Mouse (Mus musculus): Measurements from ENCODE around the gene Cst3. TPM values are rescaled to one million over a fixed set of nuclear protein-coding genes. Genes with fewer than 3 reads are reported as not detected.
A peak's percentile ranks its signal among the peaks of the same experiment; 100 is the strongest.

Gene Cst3
- polyA plus RNA-seq (2012; ENCODE audit: insufficient read depth, insufficient read length, low replicate concordance, missing spikeins): 616 and 1,102 TPM in 2 replicates

GRCm38 (mm10) chr2:148875335-148875811 is at the start of gene Cst3:
Cst3 (minus strand) TSS chr2:148875692.
- TF ChIP-seq CTCF (IDR thresholded peaks at IDR 0.05; ENCODE audit: insufficient read depth, low read depth, low read length) (no peak; the same call in 1 of the 2 replicates), POLR2A (IDR thresholded peaks at IDR 0.05; ENCODE audit: insufficient read depth, low read depth, low read length) (peak; percentile 58; the same call in 1 of the 2 replicates)
- under 1% methylated on average over 19 of the region's 19 CpGs for WGBS
- Histone ChIP-seq H3K4me1 (ENCODE audit: control insufficient read depth, insufficient read depth, low read length) (peaks cover 7% of the 10 kb centered on the region; the same call in 1 of the 2 replicates), H3K27ac (ENCODE audit: insufficient read depth, low read depth, low read length) (peak within 1 kb of the TSS; percentile 84), H3K4me3 (ENCODE audit: insufficient read depth, low read depth, low read length) (peak within 1 kb of the TSS; percentile 88)

- Histone ChIP-seq H3K27ac (ENCODE audit: insufficient read depth, low read depth, low read length) (no peak overlapping the region), H3K4me3 (ENCODE audit: insufficient read depth, low read depth, low read length) (no peak overlapping the region), H3K4me1 (ENCODE audit: control insufficient read depth, insufficient read depth, low read length) (no peaks in the 10 kb centered on the region)
- WGBS: 10% methylated on average over 5 of the region's 5 CpGs
- no peak for TF ChIP-seq POLR2A (IDR thresholded peaks at IDR 0.05; ENCODE audit: insufficient read depth, low read depth, low read length)
- peak; percentile 92 for TF ChIP-seq CTCF (IDR thresholded peaks at IDR 0.05; ENCODE audit: insufficient read depth, low read depth, low read length)
Observed at GRCm38 (mm10) chr2:148902286-148902685, 26.8 kb upstream of the Cst3 start.

- Histone ChIP-seq H3K4me3 (ENCODE audit: insufficient read depth, low read depth, low read length) (no peak overlapping the region), H3K4me1 (ENCODE audit: control insufficient read depth, insufficient read depth, low read length) (no peaks in the 10 kb centered on the region), H3K27ac (ENCODE audit: insufficient read depth, low read depth, low read length) (no peak overlapping the region)
- 66% methylated on average over 4 of the region's 4 CpGs for WGBS
- TF ChIP-seq POLR2A (IDR thresholded peaks at IDR 0.05; ENCODE audit: insufficient read depth, low read depth, low read length) (no peak), CTCF (IDR thresholded peaks at IDR 0.05; ENCODE audit: insufficient read depth, low read depth, low read length) (no peak)
Observed at GRCm38 (mm10) chr2:148900305-148900704, 24.8 kb upstream of the Cst3 start.

GRCm38 (mm10) chr2:148896219-148896618 is 20.7 kb upstream of the Cst3 start:
- whole genome bisulfite sequencing: 28% methylated on average over 1 of the region's 1 CpGs
- H3K4me3 ChIP-seq (ENCODE audit: insufficient read depth, low read depth, low read length): no peak overlapping the region

GRCm38 (mm10) chr2:148893107-148893506 is 17.6 kb upstream of the Cst3 start:
- Histone ChIP-seq H3K27ac (ENCODE audit: insufficient read depth, low read depth, low read length) (no peak overlapping the region), H3K4me1 (ENCODE audit: control insufficient read depth, insufficient read depth, low read length) (no peaks in the 10 kb centered on the region), H3K4me3 (ENCODE audit: insufficient read depth, low read depth, low read length) (no peak overlapping the region)
- TF ChIP-seq POLR2A (IDR thresholded peaks at IDR 0.05; ENCODE audit: insufficient read depth, low read depth, low read length) (no peak), CTCF (IDR thresholded peaks at IDR 0.05; ENCODE audit: insufficient read depth, low read depth, low read length) (no peak)

More at GRCm38 (mm10) chr2:148896219-148896618, 20.7 kb upstream of the Cst3 start:
- TF ChIP-seq POLR2A (IDR thresholded peaks at IDR 0.05; ENCODE audit: insufficient read depth, low read depth, low read length): no peak
- no peak for TF ChIP-seq CTCF (IDR thresholded peaks at IDR 0.05; ENCODE audit: insufficient read depth, low read depth, low read length)
- H3K27ac ChIP-seq (ENCODE audit: insufficient read depth, low read depth, low read length): no peak overlapping the region
- no peaks in the 10 kb centered on the region for H3K4me1 ChIP-seq (ENCODE audit: control insufficient read depth, insufficient read depth, low read length)

- WGBS: 42% methylated on average over 5 of the region's 5 CpGs
- Histone ChIP-seq H3K4me3 (ENCODE audit: insufficient read depth, low read depth, low read length) (no peak overlapping the region), H3K27ac (ENCODE audit: insufficient read depth, low read depth, low read length) (peak overlapping the region; percentile 51; the same call in 1 of the 2 replicates), H3K4me1 (ENCODE audit: control insufficient read depth, insufficient read depth, low read length) (no peaks in the 10 kb centered on the region)
- no peak for TF ChIP-seq POLR2A (IDR thresholded peaks at IDR 0.05; ENCODE audit: insufficient read depth, low read depth, low read length)
- TF ChIP-seq CTCF (IDR thresholded peaks at IDR 0.05; ENCODE audit: insufficient read depth, low read depth, low read length): no peak
Observed at GRCm38 (mm10) chr2:148890021-148890851, 14.7 kb upstream of the Cst3 start.

DNA sequence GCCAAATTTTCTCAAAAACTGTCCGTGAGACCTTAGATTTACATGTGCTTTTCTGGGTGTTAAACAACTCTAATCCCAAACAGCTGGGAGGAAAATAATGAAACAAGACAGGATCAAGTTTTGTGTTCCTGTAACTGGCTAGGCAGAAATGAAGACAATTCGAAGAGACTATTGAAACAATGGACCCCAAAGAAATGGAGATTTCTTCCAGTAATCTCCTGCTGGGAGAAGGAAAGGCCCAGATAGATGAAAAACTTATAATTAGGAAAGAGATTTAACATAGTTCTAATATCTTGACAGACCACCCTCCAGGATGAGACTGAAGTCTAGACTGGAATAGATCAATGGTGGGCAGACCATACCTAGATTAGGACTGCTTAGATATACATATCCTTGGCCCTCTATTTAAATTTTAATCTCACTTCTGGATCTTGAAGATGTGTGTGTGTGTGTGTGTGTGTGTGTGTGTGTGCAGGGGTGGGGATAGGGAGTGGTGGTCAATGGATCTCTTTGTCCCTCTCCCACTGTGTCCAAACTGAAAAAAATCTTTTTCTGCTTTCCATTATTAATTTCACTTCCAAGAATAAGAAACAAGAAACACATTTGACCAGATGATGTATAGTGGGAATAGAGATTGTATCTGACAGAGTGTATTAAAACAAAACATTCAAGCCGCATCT is 14.0 kb upstream of the Cst3 start:
- H3K27ac ChIP-seq (ENCODE audit: insufficient read depth, low read depth, low read length): peak overlapping the region; percentile 62; the same call in 1 of the 2 replicates
- TF ChIP-seq POLR2A (IDR thresholded peaks at IDR 0.05; ENCODE audit: insufficient read depth, low read depth, low read length) (no peak), CTCF (IDR thresholded peaks at IDR 0.05; ENCODE audit: insufficient read depth, low read depth, low read length) (no peak)
- WGBS: 41% methylated on average over 3 of the region's 3 CpGs
- no peak overlapping the region for H3K4me3 ChIP-seq (ENCODE audit: insufficient read depth, low read depth, low read length)
- H3K4me1 ChIP-seq (ENCODE audit: control insufficient read depth, insufficient read depth, low read length): no peaks in the 10 kb centered on the region

GRCm38 (mm10) chr2:148888872-148889271 is 13.4 kb upstream of the Cst3 start:
- Histone ChIP-seq H3K4me1 (ENCODE audit: control insufficient read depth, insufficient read depth, low read length) (no peaks in the 10 kb centered on the region), H3K27ac (ENCODE audit: insufficient read depth, low read depth, low read length) (peak overlapping the region; percentile 62; the same call in 1 of the 2 replicates), H3K4me3 (ENCODE audit: insufficient read depth, low read depth, low read length) (no peak overlapping the region)
- TF ChIP-seq CTCF (IDR thresholded peaks at IDR 0.05; ENCODE audit: insufficient read depth, low read depth, low read length): no peak
- no peak for TF ChIP-seq POLR2A (IDR thresholded peaks at IDR 0.05; ENCODE audit: insufficient read depth, low read depth, low read length)
- WGBS: 61% methylated on average over 3 of the region's 3 CpGs

DNA sequence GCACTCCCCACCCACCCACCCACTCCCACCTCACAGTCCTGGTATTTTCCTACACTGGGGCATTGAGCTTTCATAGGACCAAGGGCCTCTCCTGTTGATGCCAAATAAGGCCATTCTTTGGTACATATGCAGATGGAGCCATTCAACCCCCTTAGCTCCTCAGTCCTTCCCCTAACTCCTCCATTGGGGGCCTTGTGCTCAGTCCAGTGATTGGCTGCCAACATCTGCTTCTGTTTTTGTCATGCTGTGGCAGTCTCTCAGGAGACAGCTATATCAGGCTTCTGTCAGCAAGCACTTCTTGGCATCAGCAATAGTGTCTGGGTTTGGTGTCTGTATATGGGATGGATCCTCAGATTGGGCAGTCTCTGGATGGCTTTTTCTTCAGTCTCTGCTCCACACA is 9.2 kb upstream of the Cst3 start:
- H3K27ac ChIP-seq (ENCODE audit: insufficient read depth, low read depth, low read length): no peak overlapping the region
- TF ChIP-seq CTCF (IDR thresholded peaks at IDR 0.05; ENCODE audit: insufficient read depth, low read depth, low read length) (no peak), POLR2A (IDR thresholded peaks at IDR 0.05; ENCODE audit: insufficient read depth, low read depth, low read length) (no peak)
- H3K4me3 ChIP-seq (ENCODE audit: insufficient read depth, low read depth, low read length): no peak overlapping the region

More for the DNA sequence above, 9.2 kb upstream of the Cst3 start:
- no peaks in the 10 kb centered on the region for H3K4me1 ChIP-seq (ENCODE audit: control insufficient read depth, insufficient read depth, low read length)

Data from olfactory bulb, adult 2 months (tissue).